Mouse (Mus musculus) E14TG2a.4 (cell line): ENCODE data around the gene Ssh3.

Source experiments
- H3K27me3 ChIP-seq: 2 replicates; pipeline ENCODE4 v1.6.1; 2014; ENCODE audit warnings: low read length, control low read depth; ENCODE audit not compliant: insufficient read depth
- H3K36me3 ChIP-seq: 2 replicates; pipeline ENCODE4 v1.6.1; 2014; ENCODE audit warnings: low read length, control low read depth; ENCODE audit not compliant: insufficient read depth
- H3K4me1 ChIP-seq: replicated peaks from 2 replicates; pipeline ENCODE4 v1.6.1; 2014; ENCODE audit warnings: low read depth, low read length, control low read depth
- H3K4me3 ChIP-seq: replicated peaks from 2 replicates; pipeline ENCODE4 v1.5.1; 2014; ENCODE audit warnings: mild to moderate bottlenecking, low read length
- H3K9me3 ChIP-seq: 2 replicates; pipeline ENCODE4 v1.6.1; 2014; ENCODE audit warnings: low read length, control low read depth
- CTCF ChIP-seq: conservative IDR thresholded peaks from 2 replicates; pipeline ENCODE4 v1.5.1; 2014; ENCODE audit warnings: low read length
- NANOG ChIP-seq: IDR thresholded peaks from 2 replicates; pipeline ENCODE4 v1.6.1; 2014; ENCODE audit warnings: borderline replicate concordance, low read length, mixed read lengths
- POU5F1 ChIP-seq: IDR thresholded peaks from 2 replicates; pipeline ENCODE4 v1.6.1; 2014; ENCODE audit warnings: low read length, borderline replicate concordance

Ssh3 gene

GRCm38 (mm10) chr19:4299126-4299525 lies 30.1 kb upstream of the Ssh3 start:
- Histone ChIP-seq H3K9me3 (no peaks in the 10 kb centered on the region), H3K36me3 (peaks cover 32% of the 10 kb centered on the region), H3K4me3 (no peak overlapping the region), H3K4me1 (peaks cover 99% of the 10 kb centered on the region), H3K27me3 (no peaks in the 10 kb centered on the region)
- TF ChIP-seq CTCF, result no peak
- no peak for TF ChIP-seq POU5F1
- TF ChIP-seq NANOG, result no peak

- H3K27me3 ChIP-seq, result no peaks in the 10 kb centered on the region
- H3K9me3 ChIP-seq, result no peaks in the 10 kb centered on the region
- H3K4me3 ChIP-seq, result no peak overlapping the region
- no peak for TF ChIP-seq NANOG
- TF ChIP-seq POU5F1, result no peak
- no peak for TF ChIP-seq CTCF
- H3K36me3 ChIP-seq, result peaks cover 28% of the 10 kb centered on the region
- H3K4me1 ChIP-seq, result peaks cover 99% of the 10 kb centered on the region
These were observed 29.5 kb upstream of the Ssh3 start for GRCm38 (mm10) chr19:4298322-4299121.

- H3K9me3 ChIP-seq, result no peaks in the 10 kb centered on the region
- no peaks in the 10 kb centered on the region for H3K27me3 ChIP-seq
- H3K4me1 ChIP-seq, result peaks cover 99% of the 10 kb centered on the region
- peak overlapping the region; percentile 29; the same call in 1 of the 2 replicates for H3K4me3 ChIP-seq
- H3K36me3 ChIP-seq, result peaks cover 27% of the 10 kb centered on the region
- no peak for TF ChIP-seq POU5F1
- no peak; the same call in 1 of the 2 replicates for TF ChIP-seq CTCF
- no peak for TF ChIP-seq NANOG
These were observed 28.9 kb upstream of the Ssh3 start for GRCm38 (mm10) chr19:4297851-4298250.

- no peaks in the 10 kb centered on the region for H3K27me3 ChIP-seq
- no peak for TF ChIP-seq POU5F1
- no peak for TF ChIP-seq CTCF
- no peak for TF ChIP-seq NANOG
- no peaks in the 10 kb centered on the region for H3K9me3 ChIP-seq
- H3K36me3 ChIP-seq, result peaks cover 40% of the 10 kb centered on the region
- peaks cover 88% of the 10 kb centered on the region for H3K4me1 ChIP-seq
- no peak overlapping the region for H3K4me3 ChIP-seq
These were observed 27.6 kb upstream of the Ssh3 start for GRCm38 (mm10) chr19:4296611-4297010.

GRCm38 (mm10) chr19:4295391-4295790 lies 26.4 kb upstream of the Ssh3 start:
- H3K4me3 ChIP-seq, result peak overlapping the region; percentile 77; the same call in 1 of the 2 replicates
- H3K4me1 ChIP-seq, result peaks cover 87% of the 10 kb centered on the region
- H3K27me3 ChIP-seq, result no peaks in the 10 kb centered on the region
- TF ChIP-seq POU5F1 (no peak), NANOG (no peak), CTCF (no peak)
- no peaks in the 10 kb centered on the region for H3K9me3 ChIP-seq
- H3K36me3 ChIP-seq, result peaks cover 52% of the 10 kb centered on the region

GRCm38 (mm10) chr19:4294381-4295097 lies 25.6 kb upstream of the Ssh3 start:
- no peaks in the 10 kb centered on the region for H3K27me3 ChIP-seq
- peaks cover 60% of the 10 kb centered on the region for H3K36me3 ChIP-seq
- TF ChIP-seq CTCF (no peak), NANOG (no peak), POU5F1 (no peak)
- no peaks in the 10 kb centered on the region for H3K9me3 ChIP-seq
- peak overlapping the region; percentile 77 for H3K4me3 ChIP-seq
- H3K4me1 ChIP-seq, result peaks cover 87% of the 10 kb centered on the region

GRCm38 (mm10) chr19:4291161-4291560 lies 22.2 kb upstream of the Ssh3 start:
- H3K4me1 ChIP-seq, result peaks cover 79% of the 10 kb centered on the region
- no peak for TF ChIP-seq CTCF
- no peak for TF ChIP-seq POU5F1
- no peak for TF ChIP-seq NANOG
- H3K4me3 ChIP-seq, result no peak overlapping the region
- no peaks in the 10 kb centered on the region for H3K27me3 ChIP-seq
- H3K9me3 ChIP-seq, result no peaks in the 10 kb centered on the region
- H3K36me3 ChIP-seq, result peaks cover 78% of the 10 kb centered on the region

GRCm38 (mm10) chr19:4290749-4291148 lies 21.8 kb upstream of the Ssh3 start:
- peaks cover 79% of the 10 kb centered on the region for H3K4me1 ChIP-seq
- H3K9me3 ChIP-seq, result no peaks in the 10 kb centered on the region
- no peak for TF ChIP-seq NANOG
- TF ChIP-seq POU5F1, result no peak
- TF ChIP-seq CTCF, result no peak

GRCm38 (mm10) chr19:4283653-4284052 lies 14.7 kb upstream of the Ssh3 start:
- Histone ChIP-seq H3K9me3 (no peaks in the 10 kb centered on the region), H3K4me1 (peaks cover 57% of the 10 kb centered on the region), H3K27me3 (peaks cover 15% of the 10 kb centered on the region), H3K36me3 (peaks cover 44% of the 10 kb centered on the region), H3K4me3 (peak overlapping the region; percentile 83)
- no peak for TF ChIP-seq POU5F1
- TF ChIP-seq CTCF, result no peak
- no peak for TF ChIP-seq NANOG

More at GRCm38 (mm10) chr19:4290749-4291148, 21.8 kb upstream of the Ssh3 start:
- Histone ChIP-seq H3K36me3 (peaks cover 79% of the 10 kb centered on the region), H3K27me3 (no peaks in the 10 kb centered on the region), H3K4me3 (no peak overlapping the region)
